Mouse (Mus musculus) bone marrow macrophage, adult 2 months (primary cell): ENCODE measurements around the gene Ssxb1. TPM values are rescaled to one million over a fixed set of nuclear protein-coding genes. Genes with fewer than 3 reads are reported as not detected.
"Not testable (repeated sequence)": the region's sequence is repeated elsewhere in the genome, so short reads cannot be mapped to it uniquely, and the experiment has no call there.

Experiments used
- H3K27ac ChIP-seq: 2 replicates; pipeline ENCODE4 v1.5.1; 2012; ENCODE audit warnings: low read depth, low read length; ENCODE audit not compliant: insufficient read depth
- H3K4me1 ChIP-seq: 2 replicates; pipeline ENCODE4 v1.6.1; 2012; ENCODE audit warnings: low read length; ENCODE audit not compliant: control insufficient read depth, insufficient read depth
- H3K4me3 ChIP-seq: 2 replicates; pipeline ENCODE4 v1.5.1; 2012; ENCODE audit warnings: mild to moderate bottlenecking, low read length, moderate library complexity; ENCODE audit not compliant: insufficient read depth
- polyA plus RNA-seq: library from polyadenylated mRNA; stranded (reverse); fragments of >200 nt; gene quantifications from 2 replicates; pipeline ENCODE4 v1.2.4, GENCODE M21; 2012; ENCODE audit not compliant: missing spikeins, insufficient read depth, insufficient read length

Gene Ssxb1
- not detected in 2 replicates for polyA plus RNA-seq

DNA sequence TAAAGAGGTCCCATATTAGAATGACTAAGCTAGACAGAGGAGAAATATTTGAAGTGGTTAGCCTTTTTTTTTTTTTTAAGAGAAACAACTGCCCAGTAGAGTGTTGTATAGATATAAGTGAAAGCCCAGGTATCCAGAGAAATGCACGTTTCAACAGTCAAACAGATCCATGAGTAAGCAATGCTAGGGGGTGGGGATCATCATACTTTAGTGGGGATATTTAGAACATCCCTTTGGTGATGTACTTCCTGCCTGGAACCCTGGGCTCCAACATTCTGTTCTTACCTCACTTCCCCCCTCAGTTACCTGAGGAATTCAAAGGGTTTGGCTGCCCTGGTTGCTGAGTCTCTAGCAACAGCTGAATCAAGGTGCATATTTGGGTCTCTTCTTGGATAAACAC, at the start of gene Ssxb1:
Gene Ssxb1, plus strand, starts transcription at position 301 of the 400 bp plus-strand sequence.
- not testable (repeated sequence) for H3K27ac ChIP-seq, H3K4me3 ChIP-seq

DNA sequence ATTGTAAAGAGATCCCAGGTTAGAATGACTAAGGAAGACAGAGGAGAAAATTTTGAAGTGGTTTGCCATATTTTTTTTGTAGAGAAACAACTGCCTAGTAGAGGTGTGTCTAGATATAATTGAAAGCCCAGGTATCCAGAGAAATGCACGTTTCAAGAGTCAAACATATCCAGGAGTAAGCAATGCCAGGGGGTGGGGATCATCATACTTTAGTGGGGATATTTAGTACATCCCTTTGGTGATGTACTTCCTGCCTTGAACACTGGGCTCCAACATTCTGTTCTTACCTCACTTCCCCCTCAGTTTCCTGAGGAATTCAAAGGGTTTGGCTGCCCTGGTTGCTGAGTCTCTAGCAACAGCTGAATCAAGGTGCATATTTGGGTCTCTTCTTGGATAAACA, 46.4 kb upstream of the Ssxb1 start, which contains the start of gene Ssxb9:
Gene Ssxb9, plus strand, starts transcription at position 301 of the 400 bp plus-strand sequence.
- H3K4me1 ChIP-seq, H3K4me3 ChIP-seq, H3K27ac ChIP-seq: not testable (repeated sequence)

More for the DNA sequence above, at the start of gene Ssxb1:
- H3K4me1 ChIP-seq: not testable (repeated sequence)

DNA sequence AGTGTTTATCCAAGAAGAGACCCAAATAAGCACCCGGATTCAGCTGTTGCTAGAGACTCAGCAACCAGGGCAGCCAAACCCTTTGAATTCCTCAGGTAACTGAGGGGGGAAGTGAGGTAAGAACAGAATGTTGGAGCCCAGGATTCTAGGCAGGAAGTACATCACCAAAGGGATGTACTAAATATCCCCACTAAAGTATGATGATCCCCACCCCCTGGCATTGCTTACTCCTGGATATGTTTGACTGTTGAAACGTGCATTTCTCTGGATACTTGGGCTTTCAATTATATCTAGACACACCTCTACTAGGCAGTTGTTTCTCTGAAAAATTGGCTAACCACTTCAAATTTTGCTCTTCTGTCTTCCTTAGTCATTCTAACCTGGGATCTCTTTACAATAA, 48.5 kb downstream of the Ssxb1 start, which contains the start of gene Ssxb2:
Gene Ssxb2, minus strand, starts transcription at position 101 of the 400 bp plus-strand sequence.
- not testable (repeated sequence) for H3K4me3 ChIP-seq, H3K4me1 ChIP-seq, H3K27ac ChIP-seq

Other genes starting within 250 kb of the Ssxb1 start
- gene Tbc1d25, start 237.1 kb upstream of the Ssxb1 start, polyA plus RNA-seq: 5.9 and 6.4 TPM in 2 replicates
- 70.9 and 95.1 TPM in 2 replicates for gene Ebp, start 219.8 kb upstream of the Ssxb1 start, polyA plus RNA-seq
- gene Porcn, start 206.8 kb upstream of the Ssxb1 start, polyA plus RNA-seq: 5.5 and 6.9 TPM in 2 replicates
- 10.5 and 13.8 TPM in 2 replicates for gene Ftsj1, start 160.9 kb upstream of the Ssxb1 start, polyA plus RNA-seq
- gene Slc38a5, start 142.2 kb upstream of the Ssxb1 start, polyA plus RNA-seq: not detected in 2 replicates
- gene Ssxb10, start 85.9 kb upstream of the Ssxb1 start, polyA plus RNA-seq: not detected in 2 replicates
- not detected in 2 replicates for gene Ssxb9, start 46.3 kb upstream of the Ssxb1 start, polyA plus RNA-seq
- not detected in 2 replicates for gene Ssxb2, start 48.4 kb downstream of the Ssxb1 start, polyA plus RNA-seq
- gene Gm14459, start 111.6 kb downstream of the Ssxb1 start, polyA plus RNA-seq: not detected in 2 replicates
- not detected in 2 replicates for gene Ssxb6, start 134.9 kb downstream of the Ssxb1 start, polyA plus RNA-seq
- not detected in 2 replicates for gene Ssxb3, start 178.5 kb downstream of the Ssxb1 start, polyA plus RNA-seq